Mouse (Mus musculus) adrenal gland, postnatal 10 days (tissue): ENCODE results near the gene Arhgef15. TPM values are rescaled to one million over a fixed set of nuclear protein-coding genes. Genes with fewer than 3 reads are reported as not detected.
A peak's percentile ranks its signal among the peaks of the same experiment; 100 is the strongest.

Source experiments
- DNase-seq: peaks from one replicate; pipeline ENCODE4 v3.0.0; 2021; ENCODE audit warnings: mixed read lengths
- total RNA-seq, 2 experiments: library from RNA; stranded (reverse); gene quantifications; 2 replicates each; pipeline ENCODE4 v1.2.3; 2021

The Arhgef15 gene
- total RNA-seq, 2 experiments from 2014 or later: 25.4 to 35.9 TPM

GRCm38 (mm10) chr11:68923191-68923590 lies 34.1 kb downstream of the Arhgef15 start:
- DNase-seq: no peak

GRCm38 (mm10) chr11:68914566-68914965 lies 42.7 kb downstream of the Arhgef15 start:
- DNase-seq: no peak

- no peak for DNase-seq
Measured at GRCm38 (mm10) chr11:68911531-68912177, 45.6 kb downstream of the Arhgef15 start.

- DNase-seq: peak; percentile 38
Measured at GRCm38 (mm10) chr11:68908846-68909503, 48.3 kb downstream of the Arhgef15 start.

- DNase-seq: no peak
Measured at GRCm38 (mm10) chr11:68907251-68907650, 50.0 kb downstream of the Arhgef15 start.

- peak; percentile 23 for DNase-seq
Measured at GRCm38 (mm10) chr11:68906461-68906790, 50.9 kb downstream of the Arhgef15 start.

GRCm38 (mm10) chr11:68905665-68906460 lies 51.4 kb downstream of the Arhgef15 start:
- no peak for DNase-seq

- DNase-seq: no peak
Measured at GRCm38 (mm10) chr11:68905138-68905531, 52.1 kb downstream of the Arhgef15 start.

GRCm38 (mm10) chr11:68904375-68905137 lies 52.7 kb downstream of the Arhgef15 start:
- DNase-seq: peak; percentile 82

GRCm38 (mm10) chr11:68903775-68904174 lies 53.5 kb downstream of the Arhgef15 start:
- no peak for DNase-seq

- no peak for DNase-seq
Measured at GRCm38 (mm10) chr11:68902823-68903222, 54.5 kb downstream of the Arhgef15 start.

GRCm38 (mm10) chr11:68902367-68902766 lies 54.9 kb downstream of the Arhgef15 start:
- DNase-seq: no peak

- DNase-seq: no peak
Measured at GRCm38 (mm10) chr11:68902047-68902364, 55.3 kb downstream of the Arhgef15 start.

GRCm38 (mm10) chr11:68901351-68902046 lies 55.8 kb downstream of the Arhgef15 start, which contains the start of gene Rpl26:
Gene Rpl26, plus strand, starts transcription at chr11:68901583.
- DNase-seq: peak; percentile 98

GRCm38 (mm10) chr11:68900519-68901350 lies 56.5 kb downstream of the Arhgef15 start:
- DNase-seq: peak; percentile 20

GRCm38 (mm10) chr11:68899815-68900214 lies 57.5 kb downstream of the Arhgef15 start:
- no peak for DNase-seq

GRCm38 (mm10) chr11:68898790-68899189 lies 58.5 kb downstream of the Arhgef15 start:
- no peak for DNase-seq

- no peak for DNase-seq
Measured at GRCm38 (mm10) chr11:68897838-68898237, 59.4 kb downstream of the Arhgef15 start.

- peak; percentile 30 for DNase-seq
Measured at GRCm38 (mm10) chr11:68897120-68897519, 60.2 kb downstream of the Arhgef15 start.

- no peak for DNase-seq
Measured at GRCm38 (mm10) chr11:68896247-68896646, 61.0 kb downstream of the Arhgef15 start.

GRCm38 (mm10) chr11:68893911-68894464 lies 63.3 kb downstream of the Arhgef15 start:
- no peak for DNase-seq
